Mouse (Mus musculus) lung, embryonic 14.5 days (tissue): Measurements from ENCODE around the gene Zfand2a. TPM values are rescaled to one million over a fixed set of nuclear protein-coding genes. Genes with fewer than 3 reads are reported as not detected.

ENCODE experiments used
- ATAC-seq: fragments of 200-750 bp; cut with Nextera tagmentation; 2 replicates; pipeline ENCODE4 v1.8.0; 2017; ENCODE audit warnings: mild to moderate bottlenecking, moderate TSS enrichment, moderate library complexity; ENCODE audit not compliant: insufficient read depth
- DNase-seq: peaks from one replicate; pipeline ENCODE4 v3.0.0-alpha.2; 2015
- H3K27ac ChIP-seq: fragments of 300-500 bp; sonication (generic); 2 replicates; pipeline ENCODE4 v1.5.1; 2014; ENCODE audit warnings: low read depth, mild to moderate bottlenecking, moderate library complexity
- H3K27me3 ChIP-seq: fragments of 300-500 bp; sonication (generic); 2 replicates; pipeline ENCODE4 v1.6.1; 2014; ENCODE audit warnings: low read length, control low read depth; ENCODE audit not compliant: insufficient read depth
- H3K36me3 ChIP-seq: fragments of 300-500 bp; sonication (generic); 2 replicates; pipeline ENCODE4 v1.6.1; 2014; ENCODE audit warnings: control low read depth; ENCODE audit not compliant: insufficient read depth
- H3K4me1 ChIP-seq: fragments of 300-500 bp; sonication (generic); 2 replicates; pipeline ENCODE4 v1.6.1; 2014; ENCODE audit warnings: antibody characterized with exemption, control low read depth; ENCODE audit not compliant: insufficient read depth
- H3K4me2 ChIP-seq: fragments of 300-500 bp; sonication (generic); 2 replicates; pipeline ENCODE4 v1.6.1; 2014; ENCODE audit warnings: mild to moderate bottlenecking
- H3K4me3 ChIP-seq: fragments of 300-500 bp; sonication (generic); 2 replicates; pipeline ENCODE4 v1.5.1; 2014; ENCODE audit warnings: low read depth, low read length
- H3K9ac ChIP-seq: fragments of 300-500 bp; sonication (generic); 2 replicates; pipeline ENCODE4 v1.6.1; 2014
- H3K9me3 ChIP-seq: fragments of 300-500 bp; sonication (generic); 2 replicates; pipeline ENCODE4 v1.6.1; 2016; ENCODE audit warnings: low read depth, low read length, control low read depth
- CTCF ChIP-seq: IDR thresholded peaks from 2 replicates; pipeline ENCODE4 v1.5.1; 2016; ENCODE audit warnings: antibody characterized with exemption, low read depth
- WGBS: fragments of 180-500 bp; shearing (Covaris S2); extraction: QIAGEN DNeasy Blood & Tissue Kit; methylation state at CpG from one replicate; pipeline ENCODE4 v1.1.7; 2014; 5-methylcytosine and 5-hydroxymethylcytosine counted together
- polyA plus RNA-seq: library from polyadenylated mRNA; unstranded; fragments of >200 nt; fragmentation: Nextera tagmentation; extraction: Ambion mirVana; gene quantifications from 2 replicates; pipeline ENCODE4 v1.2.1, GENCODE M21; 2014

Zfand2a gene
- polyA plus RNA-seq, 1 experiment from 2014 or later = 5.3 TPM

GRCm38 (mm10) chr5:139433842-139434568 lies 50.3 kb downstream of the Zfand2a start:
- DNase-seq = no peak
- Histone ChIP-seq H3K9me3 (no peaks in the 10 kb centered on the region), H3K4me2 (no peak overlapping the region), H3K4me1 (no peaks in the 10 kb centered on the region), H3K4me3 (no peak overlapping the region), H3K27me3 (no peaks in the 10 kb centered on the region), H3K27ac (no peak overlapping the region), H3K9ac (no peak overlapping the region), H3K36me3 (no peaks in the 10 kb centered on the region)
- TF ChIP-seq CTCF = no peak
- WGBS = 76% methylated on average over 9 of the region's 9 CpGs
- no peak for ATAC-seq

- DNase-seq = no peak
- Histone ChIP-seq H3K4me3 (no peak overlapping the region), H3K36me3 (no peaks in the 10 kb centered on the region), H3K9me3 (no peaks in the 10 kb centered on the region), H3K27me3 (no peaks in the 10 kb centered on the region), H3K27ac (no peak overlapping the region), H3K4me1 (0 out of 2 replicates have a peak, but pooled peaks cover 3% of the 10 kb centered on the region), H3K9ac (no peak overlapping the region), H3K4me2 (no peak overlapping the region)
- no peak for ATAC-seq
- TF ChIP-seq CTCF = no peak
- WGBS = 76% methylated on average over 7 of the region's 7 CpGs
Measured at GRCm38 (mm10) chr5:139432747-139433508, 51.4 kb downstream of the Zfand2a start.

DNA sequence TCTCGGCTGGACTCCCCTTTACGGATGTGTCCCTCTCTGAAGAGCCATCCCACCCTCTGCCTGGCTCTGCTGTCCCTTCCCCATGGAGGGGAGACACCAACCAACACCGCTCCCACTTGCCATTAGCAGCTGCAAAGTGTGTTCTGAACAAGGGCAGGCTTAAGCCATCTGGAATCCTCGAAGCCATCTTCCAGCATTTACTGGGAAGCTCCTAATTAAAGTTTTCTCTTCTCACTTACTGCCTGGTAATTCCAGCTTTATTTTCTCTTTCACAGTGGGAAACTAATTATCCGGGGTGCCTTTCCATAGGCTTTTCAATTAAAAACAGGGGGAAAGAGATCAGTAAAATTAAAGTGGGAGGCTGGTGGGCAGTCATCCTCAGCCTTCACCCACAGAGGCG lies 52.0 kb downstream of the Zfand2a start:
- ATAC-seq = no peak

DNA sequence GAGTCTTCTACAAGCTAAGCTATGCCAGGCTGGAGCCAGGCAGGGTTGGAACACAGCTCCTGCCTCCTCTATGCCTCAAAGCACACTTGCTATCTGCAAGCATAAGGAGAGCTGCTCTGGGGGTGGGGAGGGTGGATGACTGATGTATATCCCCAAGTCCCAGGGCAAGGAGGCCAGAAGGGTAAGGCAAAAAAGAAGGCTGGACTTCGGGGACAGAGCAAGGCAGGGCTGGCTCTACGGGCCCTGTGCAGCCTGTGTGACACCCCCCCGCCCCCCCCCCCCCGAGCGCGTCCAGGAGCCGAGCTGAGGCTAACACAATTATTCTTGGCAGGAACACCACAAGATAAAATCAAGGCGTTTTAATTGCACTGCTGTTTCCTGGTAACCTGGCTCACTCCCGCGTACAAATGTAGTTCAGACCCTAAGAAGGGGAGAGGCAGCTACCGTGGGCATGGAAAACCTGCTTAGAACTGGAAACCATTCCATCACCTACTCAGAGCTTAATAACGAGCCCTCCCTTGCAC lies 54.5 kb downstream of the Zfand2a start:
- 38% methylated on average over 12 of the region's 12 CpGs for WGBS
- H3K9ac ChIP-seq = no peak overlapping the region
- no peak overlapping the region for H3K4me2 ChIP-seq
- 0 out of 2 replicates have a peak, but pooled peaks cover 3% of the 10 kb centered on the region for H3K36me3 ChIP-seq
- no peak overlapping the region for H3K4me3 ChIP-seq
- DNase-seq (no peak), ATAC-seq (no peak)
- H3K9me3 ChIP-seq = no peaks in the 10 kb centered on the region
- 0 out of 2 replicates have a peak, but pooled peaks cover 4% of the 10 kb centered on the region for H3K4me1 ChIP-seq
- H3K27ac ChIP-seq = no peak overlapping the region
- no peaks in the 10 kb centered on the region for H3K27me3 ChIP-seq
- TF ChIP-seq CTCF = no peak

More for the DNA sequence above, 52.0 kb downstream of the Zfand2a start:
- Histone ChIP-seq H3K4me3 (no peak overlapping the region), H3K27ac (no peak overlapping the region), H3K9ac (no peak overlapping the region), H3K4me1 (0 out of 2 replicates have a peak, but pooled peaks cover 4% of the 10 kb centered on the region), H3K9me3 (no peaks in the 10 kb centered on the region), H3K27me3 (no peaks in the 10 kb centered on the region), H3K4me2 (no peak overlapping the region), H3K36me3 (no peaks in the 10 kb centered on the region)
- no peak for TF ChIP-seq CTCF
- DNase-seq = no peak
- 84% methylated on average over 6 of the region's 6 CpGs for WGBS

- Histone ChIP-seq H3K4me2 (no peak overlapping the region), H3K27me3 (no peaks in the 10 kb centered on the region), H3K4me3 (no peak overlapping the region), H3K27ac (no peak overlapping the region), H3K9ac (no peak overlapping the region), H3K9me3 (no peaks in the 10 kb centered on the region), H3K4me1 (peaks cover 8% of the 10 kb centered on the region; the same call in 1 of the 2 replicates), H3K36me3 (0 out of 2 replicates have a peak, but pooled peaks cover 3% of the 10 kb centered on the region)
- 57% methylated on average over 9 of the region's 9 CpGs for WGBS
- ATAC-seq = no peak
- no peak for TF ChIP-seq CTCF
- peak; percentile 78 for DNase-seq
Measured at GRCm38 (mm10) chr5:139427989-139428388, 56.4 kb downstream of the Zfand2a start.

DNA sequence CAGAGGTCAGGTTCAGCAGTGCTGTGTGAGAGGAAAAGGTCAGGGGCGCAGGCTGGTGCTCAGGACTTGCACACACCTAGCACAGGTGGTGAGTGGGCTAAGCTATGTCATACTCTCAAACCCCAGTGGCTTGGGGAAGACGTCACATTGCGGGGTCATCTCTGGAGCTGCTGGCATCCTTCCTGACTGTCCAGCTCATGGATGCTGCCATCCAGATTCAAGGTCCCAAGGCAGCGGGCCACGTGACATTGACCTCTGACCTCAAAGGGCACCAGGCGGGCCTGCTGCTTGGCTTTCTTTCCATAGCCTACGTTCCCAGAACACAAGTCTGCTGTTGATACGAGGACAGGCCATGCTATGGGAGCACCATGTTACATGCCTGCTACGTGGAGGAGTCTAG lies 57.3 kb downstream of the Zfand2a start:
- H3K4me2 ChIP-seq = no peak overlapping the region
- peaks cover 9% of the 10 kb centered on the region; the same call in 1 of the 2 replicates for H3K4me1 ChIP-seq
- 85% methylated on average over 9 of the region's 9 CpGs for WGBS
- H3K36me3 ChIP-seq = 0 out of 2 replicates have a peak, but pooled peaks cover 3% of the 10 kb centered on the region
- H3K9me3 ChIP-seq = no peaks in the 10 kb centered on the region
- no peak overlapping the region for H3K9ac ChIP-seq
- no peak for DNase-seq
- no peak overlapping the region for H3K4me3 ChIP-seq
- TF ChIP-seq CTCF = no peak
- ATAC-seq = no peak
- H3K27ac ChIP-seq = no peak overlapping the region
- no peaks in the 10 kb centered on the region for H3K27me3 ChIP-seq

DNA sequence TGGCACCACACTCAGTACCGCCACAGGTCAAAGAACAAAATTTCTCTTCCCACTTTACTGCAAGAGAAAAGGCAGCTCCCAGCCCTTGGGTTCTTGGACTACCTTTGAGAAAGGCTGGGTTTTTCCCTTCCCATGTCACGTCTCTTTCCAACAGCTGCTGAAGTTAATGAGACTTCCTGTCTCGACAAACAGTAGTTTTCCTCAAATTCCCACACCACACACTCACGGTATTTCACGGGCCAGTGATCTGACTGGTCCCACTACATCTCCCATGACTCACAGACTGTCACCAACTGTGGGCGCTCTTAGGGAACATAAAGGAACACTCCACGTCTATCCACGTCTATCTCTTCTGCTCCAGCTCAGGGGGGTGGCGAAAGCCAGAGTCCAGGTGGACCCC lies 59.2 kb downstream of the Zfand2a start:
- DNase-seq (no peak), ATAC-seq (no peak)
- no peak overlapping the region for H3K27ac ChIP-seq
- H3K4me3 ChIP-seq = no peak overlapping the region
- H3K4me2 ChIP-seq = no peak overlapping the region
- 0 out of 2 replicates have a peak, but pooled peaks cover 3% of the 10 kb centered on the region for H3K36me3 ChIP-seq
- H3K4me1 ChIP-seq = peaks cover 9% of the 10 kb centered on the region; the same call in 1 of the 2 replicates
- no peak for TF ChIP-seq CTCF
- no peaks in the 10 kb centered on the region for H3K27me3 ChIP-seq
- H3K9ac ChIP-seq = no peak overlapping the region
- WGBS = 67% methylated on average over 9 of the region's 9 CpGs
- H3K9me3 ChIP-seq = no peaks in the 10 kb centered on the region
